Mouse (Mus musculus) liver, embryonic 14.5 days (tissue): ENCODE data around the gene Eml5.

Experiments used
- CTCF ChIP-seq: IDR thresholded peaks from 2 replicates; pipeline ENCODE4 v1.5.1; 2016; ENCODE audit warnings: antibody characterized with exemption, low read depth, control low read depth
- EP300 ChIP-seq: IDR thresholded peaks from 2 replicates; pipeline ENCODE4 v1.6.1; 2016; ENCODE audit warnings: antibody characterized with exemption, low read depth

GRCm38 (mm10) chr12:98900341-98900880, 873 bp downstream of the Eml5 start:
- TF ChIP-seq CTCF (no peak), EP300 (no peak)
